Mouse (Mus musculus): ENCODE results near the gene Ccn2. TPM values are rescaled to one million over a fixed set of nuclear protein-coding genes. Genes with fewer than 3 reads are reported as not detected.

The Ccn2 gene
- total and polyA plus RNA-seq, 3 experiments = not detected

DNA sequence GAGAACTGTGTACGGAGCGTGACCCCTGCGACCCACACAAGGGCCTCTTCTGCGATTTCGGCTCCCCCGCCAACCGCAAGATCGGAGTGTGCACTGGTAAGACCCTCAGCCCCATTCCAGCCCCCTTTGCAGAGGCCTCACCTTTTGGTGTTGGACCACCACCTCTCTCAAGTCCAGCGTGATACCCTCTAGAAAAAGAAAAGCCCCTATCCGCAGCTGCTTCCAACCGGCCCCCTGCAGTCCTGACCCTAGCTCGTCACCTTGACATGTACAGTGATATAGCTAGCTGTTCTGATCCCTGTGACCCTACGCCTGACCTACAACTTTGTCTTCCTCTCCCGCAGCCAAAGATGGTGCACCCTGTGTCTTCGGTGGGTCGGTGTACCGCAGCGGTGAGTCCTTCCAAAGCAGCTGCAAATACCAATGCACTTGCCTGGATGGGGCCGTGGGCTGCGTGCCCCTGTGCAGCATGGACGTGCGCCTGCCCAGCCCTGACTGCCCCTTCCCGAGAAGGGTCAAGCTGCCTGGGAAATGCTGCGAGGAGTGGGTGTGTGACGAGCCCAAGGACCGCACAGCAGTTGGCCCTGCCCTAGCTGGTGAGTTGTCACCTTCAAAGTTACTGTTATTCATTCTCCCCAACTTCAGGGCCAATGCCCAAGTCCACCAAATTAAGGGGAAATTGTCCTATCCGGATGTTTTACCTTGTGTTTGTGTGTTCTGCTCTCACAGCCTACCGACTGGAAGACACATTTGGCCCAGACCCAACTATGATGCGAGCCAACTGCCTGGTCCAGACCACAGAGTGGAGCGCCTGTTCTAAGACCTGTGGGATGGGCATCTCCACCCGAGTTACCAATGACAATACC lies 994 bp downstream of the Ccn2 start:
- TF ChIP-seq ZKSCAN1 (IDR thresholded peaks at IDR 0.05; ENCODE audit: borderline replicate concordance, low read depth, low read length) = no peak
- no peak for TF ChIP-seq KAT2A (IDR thresholded peaks at IDR 0.05; ENCODE audit: insufficient replicate concordance, low read length)
- no peak for TF ChIP-seq MAFK (IDR thresholded peaks at IDR 0.05; ENCODE audit: insufficient replicate concordance, low read length)
- no peak for TF ChIP-seq E2F4 (IDR thresholded peaks at IDR 0.05; ENCODE audit: insufficient replicate concordance, low read depth, low read length)
- H3K27me3 ChIP-seq (replicated peaks) = no peaks in the 10 kb centered on the region
- DNase-seq (ENCODE audit: extremely low read depth) = no peak
- in situ Hi-C loops (cut with MboI; ENCODE audit: low pct_ligation_motif_present, low pct_unique_long_range_greater_than_20kb, low sequenced_read_pairs) = no loop called here
- H3K4me1 ChIP-seq (ENCODE audit: control insufficient read depth in 1 of 2, insufficient read depth in 2 of 2) = peaks cover 2 to 11% of the 10 kb centered on the region in 2 experiments; a peak in 3 of 4 replicates
- no peak overlapping the region for H3K9ac ChIP-seq (ENCODE audit: insufficient read depth, low read depth)
- no peak overlapping the region for H3K4me3 ChIP-seq (replicated peaks in 1 of 3; ENCODE audit: low read depth in 2 of 3, low read length in 2 of 3, poor library complexity in 1 of 3)
- no peaks in the 10 kb centered on the region for H3K36me3 ChIP-seq (replicated peaks in 1 of 2; ENCODE audit: control insufficient read depth in 1 of 2, insufficient read depth in 1 of 2, low read length in 1 of 2)
- H3K27ac ChIP-seq (ENCODE audit: insufficient read depth, low read depth) = no peak overlapping the region
- H3K4me2 ChIP-seq (ENCODE audit: insufficient read depth, low read depth, poor library complexity, severe bottlenecking) = no peak overlapping the region
- H3K79me2 ChIP-seq (replicated peaks; ENCODE audit: control insufficient read depth, extremely low read depth, insufficient read depth, poor library complexity, severe bottlenecking) = no peaks in the 10 kb centered on the region
- H3K9me3 ChIP-seq (replicated peaks; ENCODE audit: low read length) = peaks cover 1% of the 10 kb centered on the region
- dilution Hi-C loops (cut with MboI; ENCODE audit: extremely low pct_ligation_motif_present, extremely low pct_unique_long_range_greater_than_20kb, low sequenced_read_pairs) = no loop called here

DNA sequence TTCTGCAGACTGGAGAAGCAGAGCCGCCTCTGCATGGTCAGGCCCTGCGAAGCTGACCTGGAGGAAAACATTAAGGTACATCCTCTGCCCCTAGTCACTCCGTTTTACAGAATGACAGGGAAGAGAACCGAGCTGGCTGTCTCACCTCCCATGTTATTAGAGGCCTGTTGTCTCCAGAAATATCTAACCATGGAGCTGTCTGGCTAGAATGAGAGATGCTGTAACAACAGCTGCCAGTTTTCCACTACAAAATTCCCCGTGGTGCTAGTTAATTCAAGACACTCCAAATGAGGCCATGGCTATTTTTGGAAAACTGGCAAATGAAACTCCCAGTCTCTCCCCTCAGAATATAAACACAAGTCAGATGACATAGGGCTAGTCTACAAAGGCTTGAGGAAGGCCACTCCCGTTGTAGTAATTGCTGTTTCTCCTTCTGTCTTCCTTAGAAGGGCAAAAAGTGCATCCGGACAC lies 1.7 kb downstream of the Ccn2 start:
- no peak for DNase-seq (ENCODE audit: extremely low read depth)
- Histone ChIP-seq H3K36me3 (replicated peaks in 1 of 2; ENCODE audit: control insufficient read depth in 1 of 2, insufficient read depth in 1 of 2, low read length in 1 of 2) (no peaks in the 10 kb centered on the region), H3K27me3 (replicated peaks) (no peaks in the 10 kb centered on the region), H3K4me3 (replicated peaks in 1 of 3; ENCODE audit: low read depth in 2 of 3, low read length in 2 of 3, poor library complexity in 1 of 3) (no peak overlapping the region), H3K79me2 (replicated peaks; ENCODE audit: control insufficient read depth, extremely low read depth, insufficient read depth, poor library complexity, severe bottlenecking) (no peaks in the 10 kb centered on the region), H3K9me3 (replicated peaks; ENCODE audit: low read length) (peaks cover 1% of the 10 kb centered on the region), H3K27ac (ENCODE audit: insufficient read depth, low read depth) (no peak overlapping the region), H3K4me1 (ENCODE audit: control insufficient read depth in 1 of 2, insufficient read depth in 2 of 2) (peaks cover 2 to 6% of the 10 kb centered on the region in 2 experiments; a peak in 3 of 4 replicates), H3K9ac (ENCODE audit: insufficient read depth, low read depth) (no peak overlapping the region), H3K4me2 (ENCODE audit: insufficient read depth, low read depth, poor library complexity, severe bottlenecking) (no peak overlapping the region)
- TF ChIP-seq MAX (IDR thresholded peaks at IDR 0.05; ENCODE audit: low read length) = no peak
- no peak for TF ChIP-seq PAX5 (IDR thresholded peaks at IDR 0.05; ENCODE audit: low read length)
- TF ChIP-seq MAZ (IDR thresholded peaks at IDR 0.05; ENCODE audit: low read depth, low read length) = no peak
- no peak for TF ChIP-seq BHLHE40 (IDR thresholded peaks at IDR 0.05; ENCODE audit: low read depth, low read length)
- TF ChIP-seq ZC3H11A (IDR thresholded peaks at IDR 0.05; ENCODE audit: low read depth, low read length) = no peak
- TF ChIP-seq MEF2A (IDR thresholded peaks at IDR 0.05; ENCODE audit: borderline replicate concordance, low read depth, low read length) = no peak
- in situ Hi-C loops (cut with MboI; ENCODE audit: low pct_ligation_motif_present, low pct_unique_long_range_greater_than_20kb, low sequenced_read_pairs) (no loop called here), dilution Hi-C loops (cut with MboI; ENCODE audit: extremely low pct_ligation_motif_present, extremely low pct_unique_long_range_greater_than_20kb, low sequenced_read_pairs) (no loop called here)

DNA sequence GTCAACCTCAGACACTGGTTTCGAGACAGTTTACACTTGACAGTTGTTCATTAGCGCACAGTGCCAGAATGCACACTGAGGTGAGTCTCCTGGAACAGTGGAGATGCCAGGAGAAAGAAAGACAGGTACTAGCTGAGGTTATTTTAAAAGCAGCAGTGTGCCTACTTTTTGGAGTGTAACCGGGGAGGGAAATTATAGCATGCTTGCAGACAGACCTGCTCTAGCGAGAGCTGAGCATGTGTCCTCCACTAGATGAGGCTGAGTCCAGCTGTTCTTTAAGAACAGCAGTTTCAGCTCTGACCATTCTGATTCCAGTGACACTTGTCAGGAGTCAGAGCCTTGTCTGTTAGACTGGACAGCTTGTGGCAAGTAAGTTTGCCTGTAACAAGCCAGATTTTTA lies 2.5 kb downstream of the Ccn2 start:
- Histone ChIP-seq H3K9me3 (replicated peaks; ENCODE audit: low read length) (peaks cover 1% of the 10 kb centered on the region), H3K4me2 (ENCODE audit: insufficient read depth, low read depth, poor library complexity, severe bottlenecking) (no peak overlapping the region), H3K79me2 (replicated peaks; ENCODE audit: control insufficient read depth, extremely low read depth, insufficient read depth, poor library complexity, severe bottlenecking) (no peaks in the 10 kb centered on the region), H3K27me3 (replicated peaks) (no peaks in the 10 kb centered on the region), H3K27ac (ENCODE audit: insufficient read depth, low read depth) (no peak overlapping the region), H3K4me1 (ENCODE audit: control insufficient read depth in 1 of 2, insufficient read depth in 2 of 2) (peaks cover 0 to 2% of the 10 kb centered on the region in 2 experiments; a peak in 1 of 4 replicates), H3K4me3 (replicated peaks in 1 of 3; ENCODE audit: low read depth in 2 of 3, low read length in 2 of 3, poor library complexity in 1 of 3) (no peak overlapping the region), H3K36me3 (replicated peaks in 1 of 2; ENCODE audit: control insufficient read depth in 1 of 2, insufficient read depth in 1 of 2, low read length in 1 of 2) (no peaks in the 10 kb centered on the region), H3K9ac (ENCODE audit: insufficient read depth, low read depth) (no peak overlapping the region)
- in situ Hi-C loops (cut with MboI; ENCODE audit: low pct_ligation_motif_present, low pct_unique_long_range_greater_than_20kb, low sequenced_read_pairs) = no loop called here
- TF ChIP-seq POLR2A (IDR thresholded peaks at IDR 0.05; ENCODE audit: low read depth, low read length) (no peak), EP300 (IDR thresholded peaks at IDR 0.05; ENCODE audit: low read length) (no peak), CTCF (conservative IDR thresholded peaks at IDR 0.05 in 1 of 2, IDR thresholded peaks at IDR 0.05 in 1 of 2; ENCODE audit: low read depth in 2 of 2, low read length in 2 of 2) (no peak), BHLHE40 (IDR thresholded peaks at IDR 0.05; ENCODE audit: low read depth, low read length) (no peak), IRF4 (IDR thresholded peaks at IDR 0.05; ENCODE audit: low read depth, low read length) (no peak), TCF12 (IDR thresholded peaks at IDR 0.05; ENCODE audit: low read depth, low read length) (no peak), JUND (conservative IDR thresholded peaks at IDR 0.05; ENCODE audit: low read depth, low read length) (no peak), ZC3H11A (IDR thresholded peaks at IDR 0.05; ENCODE audit: low read depth, low read length) (no peak)
- dilution Hi-C loops (cut with MboI; ENCODE audit: extremely low pct_ligation_motif_present, extremely low pct_unique_long_range_greater_than_20kb, low sequenced_read_pairs) = no loop called here
- no peak for DNase-seq (ENCODE audit: extremely low read depth)
